Mouse (Mus musculus) spleen, adult 2 months (tissue): ENCODE measurements around the gene Rbm18. TPM values are rescaled to one million over a fixed set of nuclear protein-coding genes. Genes with fewer than 3 reads are reported as not detected.
"Not testable (repeated sequence)": the region's sequence is repeated elsewhere in the genome, so short reads cannot be mapped to it uniquely, and the experiment has no call there.

Source experiments
- DNase-seq, 2 experiments: peaks; one replicate each; pipeline versions ENCODE4 v3.0.0 to v3.0.0-alpha.2; 2012 to 2021; ENCODE audit warnings: low spot score in 2 of 2, low read depth in 1 of 2
- H3K27ac ChIP-seq: fragments of 200-500 bp; 2 replicates; pipeline ENCODE4 v1.5.1; 2012; ENCODE audit warnings: low read length, inconsistent platforms; ENCODE audit not compliant: insufficient read depth
- H3K27me3 ChIP-seq: fragments of 200-500 bp; 2 replicates; pipeline ENCODE4 v1.6.1; 2012; ENCODE audit warnings: mild to moderate bottlenecking, moderate library complexity, low read length, inconsistent platforms; ENCODE audit not compliant: control insufficient read depth, insufficient read depth
- H3K36me3 ChIP-seq: fragments of 200-500 bp; 2 replicates; pipeline ENCODE4 v1.6.1; 2012; ENCODE audit warnings: mild to moderate bottlenecking, low read length, inconsistent platforms; ENCODE audit not compliant: control insufficient read depth, insufficient read depth
- H3K4me1 ChIP-seq: fragments of 200-500 bp; 2 replicates; pipeline ENCODE4 v1.6.1; 2011; ENCODE audit warnings: inconsistent platforms; ENCODE audit not compliant: control insufficient read depth, insufficient read depth, insufficient read length
- H3K4me3 ChIP-seq: fragments of 200-500 bp; 2 replicates; pipeline ENCODE4 v1.5.1; 2011; ENCODE audit warnings: mild to moderate bottlenecking, inconsistent platforms; ENCODE audit not compliant: insufficient read depth, insufficient read length; ENCODE audit errors: extremely low read depth
- CTCF ChIP-seq: fragments of 200-500 bp; IDR thresholded peaks from 2 replicates; pipeline ENCODE4 v1.5.1; 2011; ENCODE audit warnings: mild to moderate bottlenecking, inconsistent platforms; ENCODE audit not compliant: insufficient read depth, insufficient read length, insufficient replicate concordance; ENCODE audit errors: extremely low read depth
- POLR2A ChIP-seq: fragments of 200-500 bp; IDR thresholded peaks from 2 replicates; pipeline ENCODE4 v1.6.1; 2011; ENCODE audit warnings: low read depth, low read length, inconsistent platforms
- WGBS: fragments of 180-500 bp; shearing (Covaris S2); methylation state at CpG from one replicate; pipeline ENCODE4 v1.1.7; 2018; 5-methylcytosine and 5-hydroxymethylcytosine counted together
- polyA plus RNA-seq: library from polyadenylated mRNA; depleted of rRNA; stranded (reverse); fragments of >200 nt; gene quantifications from 2 replicates; pipeline ENCODE4 v1.2.3, GENCODE M21; 2012; rRNA removed

Rbm18 gene
- polyA plus RNA-seq, result 5.5 and 6.1 TPM in 2 replicates

DNA sequence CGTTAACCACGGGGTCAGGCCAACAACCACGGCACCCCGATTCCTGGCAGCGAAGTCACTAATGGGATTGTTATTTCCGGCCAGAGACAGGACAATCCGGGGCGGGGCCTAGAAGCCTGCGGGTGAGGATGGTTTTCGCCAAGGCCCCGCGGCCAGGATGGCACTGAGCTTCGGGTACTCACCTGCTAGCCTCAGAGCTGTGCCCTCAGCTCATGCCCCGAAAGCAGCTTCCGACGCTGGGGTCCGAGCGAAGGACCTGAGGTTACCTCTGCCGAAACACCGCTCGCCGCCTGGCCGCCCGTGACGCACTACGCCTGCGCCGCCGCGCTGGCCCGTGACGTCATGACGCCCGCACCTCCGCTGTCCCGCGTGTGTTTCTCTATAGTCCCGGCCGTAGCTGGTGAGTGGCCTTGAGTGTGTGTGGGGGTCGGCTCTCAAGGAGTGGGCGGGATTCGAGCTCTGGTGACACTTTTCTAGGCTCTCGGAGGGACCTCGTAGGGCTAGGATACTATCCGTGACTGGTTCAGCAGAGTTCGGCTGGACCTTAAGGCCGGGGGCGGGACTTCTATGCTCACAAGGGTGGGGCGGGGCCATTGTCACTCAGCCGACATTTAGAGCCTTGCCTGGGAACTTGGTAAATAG is at the start of gene Rbm18, which contains the start of gene Mrrf:
Gene Rbm18, minus strand, starts transcription at position 474 of the 642 bp plus-strand sequence.
Gene Mrrf, plus strand, starts transcription at position 90 of the 642 bp plus-strand sequence.
- Histone ChIP-seq H3K4me3 (peak within 1 kb of the TSS; percentile 77), H3K27ac (peak within 1 kb of the TSS; percentile 92), H3K36me3 (peaks cover 9% of the 10 kb centered on the region), H3K27me3 (no peaks in the 10 kb centered on the region), H3K4me1 (no peaks in the 10 kb centered on the region; the same call in 1 of the 2 replicates)
- TF ChIP-seq POLR2A (peak; percentile 38; the same call in 1 of the 2 replicates), CTCF (no peak)
- DNase-seq, result peak; percentile 79 to 85
- WGBS, result under 1% methylated on average over 50 of the region's 50 CpGs

DNA sequence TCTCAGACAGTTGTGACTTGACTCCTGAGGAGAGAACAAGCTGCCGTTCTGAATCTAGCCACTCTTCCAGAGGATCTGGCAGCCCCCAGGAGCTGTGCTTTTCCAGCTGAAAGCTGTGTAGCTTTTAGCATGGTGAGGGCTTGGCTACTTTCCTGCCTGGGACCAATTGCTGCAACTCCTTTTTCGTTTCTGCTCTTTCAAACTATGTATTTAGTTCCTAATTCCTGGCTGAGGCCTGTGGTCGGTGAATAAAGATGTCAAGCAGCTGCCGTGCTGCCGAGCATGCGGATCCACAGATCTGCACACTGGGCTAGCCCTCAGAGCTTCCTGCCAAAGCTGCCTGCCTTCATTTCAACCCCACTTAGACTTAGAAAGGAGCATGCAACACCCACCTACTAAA is 48.3 kb upstream of the Rbm18 start:
- Histone ChIP-seq H3K4me3 (no peak overlapping the region), H3K4me1 (no peaks in the 10 kb centered on the region), H3K36me3 (no peaks in the 10 kb centered on the region), H3K27ac (no peak overlapping the region), H3K27me3 (no peaks in the 10 kb centered on the region)
- TF ChIP-seq POLR2A, result no peak
- no peak for TF ChIP-seq CTCF
- no peak for DNase-seq
- WGBS, result 63% methylated on average over 6 of the region's 6 CpGs

DNA sequence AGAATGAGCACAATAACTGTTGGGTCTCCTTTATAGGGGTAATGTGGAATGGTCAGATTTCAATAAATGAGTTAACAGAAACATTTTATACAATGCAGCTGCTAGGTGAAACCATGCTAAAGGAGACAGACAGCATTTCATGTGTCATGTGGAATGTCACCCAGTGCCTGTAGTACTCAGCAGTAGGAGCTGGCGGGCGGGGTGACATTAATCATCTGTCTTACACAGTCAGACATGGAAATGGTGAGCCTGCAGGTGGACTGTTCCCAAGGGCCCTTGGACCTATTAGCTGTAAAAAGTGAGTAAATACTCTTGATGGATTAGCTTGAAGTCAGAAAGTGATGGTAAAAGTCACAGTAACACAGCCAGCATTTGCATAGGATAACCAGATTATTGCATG is 47.6 kb upstream of the Rbm18 start:
- DNase-seq, result no peak
- no peaks in the 10 kb centered on the region for H3K36me3 ChIP-seq
- no peaks in the 10 kb centered on the region for H3K27me3 ChIP-seq
- no peak overlapping the region for H3K4me3 ChIP-seq
- H3K27ac ChIP-seq, result no peak overlapping the region
- H3K4me1 ChIP-seq, result no peaks in the 10 kb centered on the region
- WGBS, result 100% methylated on average over 2 of the region's 2 CpGs
- TF ChIP-seq CTCF (no peak), POLR2A (no peak)

DNA sequence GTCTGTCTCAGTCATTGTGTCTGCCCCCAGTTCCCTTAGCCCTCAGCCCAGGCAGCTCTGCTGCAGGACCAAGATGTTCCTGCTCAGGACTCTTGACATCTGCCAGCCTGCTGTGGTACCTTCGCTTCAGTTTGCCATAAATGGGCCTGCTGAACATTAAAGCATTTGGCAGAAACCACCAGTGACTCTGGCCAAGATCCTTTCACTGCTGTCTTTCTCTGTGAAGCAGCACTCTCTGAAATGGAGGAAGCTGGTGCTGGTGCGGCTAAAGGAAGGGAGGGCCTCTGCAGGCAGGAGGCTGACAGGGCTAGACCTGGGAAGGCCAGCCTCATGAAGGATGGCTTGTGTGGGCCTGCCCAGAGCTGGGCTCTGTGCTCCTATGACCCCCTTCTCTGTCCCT is 46.7 kb upstream of the Rbm18 start:
- no peaks in the 10 kb centered on the region for H3K4me1 ChIP-seq

DNA sequence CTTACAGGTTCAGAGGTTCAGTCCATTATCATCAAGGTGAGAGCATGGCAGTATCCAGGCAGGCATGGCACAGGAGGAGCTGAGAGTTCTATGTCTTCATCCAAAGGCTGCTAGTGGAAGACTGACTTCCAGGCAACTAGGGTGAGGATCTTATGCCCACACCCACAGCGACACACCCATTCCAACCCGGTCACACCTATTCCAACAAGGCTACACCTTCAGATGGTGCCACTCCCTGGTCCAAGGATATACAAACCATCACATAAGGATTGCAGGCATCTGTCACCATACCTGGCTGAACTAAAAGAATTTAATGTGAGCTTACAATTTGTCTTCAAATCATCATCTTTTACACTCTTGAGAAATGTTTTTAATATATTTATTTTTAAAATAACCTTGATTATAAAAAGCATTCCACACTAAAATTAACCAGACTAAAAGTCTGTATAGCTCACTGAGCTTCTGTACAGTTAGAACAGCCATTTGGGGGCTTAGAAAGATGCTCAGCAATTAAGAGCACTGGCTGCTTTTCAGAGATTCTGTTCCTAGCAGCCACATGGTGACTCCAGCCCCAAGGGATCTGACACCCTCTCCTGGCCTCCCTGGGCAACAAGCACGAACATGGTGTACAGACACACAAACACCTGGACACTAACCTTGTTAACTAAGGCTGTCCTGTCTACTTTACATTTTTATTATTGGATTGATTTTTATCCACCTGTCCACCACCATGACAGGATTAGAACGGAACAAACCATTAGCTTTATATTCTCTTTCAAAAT is 45.2 kb upstream of the Rbm18 start:
- not testable (repeated sequence) for H3K4me3 ChIP-seq, H3K36me3 ChIP-seq, DNase-seq, H3K27ac ChIP-seq, H3K4me1 ChIP-seq, H3K27me3 ChIP-seq
- 91% methylated on average over 4 of the region's 4 CpGs for WGBS

More for the DNA sequence above, 46.7 kb upstream of the Rbm18 start:
- 79% methylated on average over 2 of the region's 2 CpGs for WGBS
- Histone ChIP-seq H3K4me3 (no peak overlapping the region), H3K36me3 (no peaks in the 10 kb centered on the region; the same call in 1 of the 2 replicates), H3K27me3 (no peaks in the 10 kb centered on the region), H3K27ac (no peak overlapping the region)
- TF ChIP-seq POLR2A, result no peak
- TF ChIP-seq CTCF, result no peak
- DNase-seq, result no peak

DNA sequence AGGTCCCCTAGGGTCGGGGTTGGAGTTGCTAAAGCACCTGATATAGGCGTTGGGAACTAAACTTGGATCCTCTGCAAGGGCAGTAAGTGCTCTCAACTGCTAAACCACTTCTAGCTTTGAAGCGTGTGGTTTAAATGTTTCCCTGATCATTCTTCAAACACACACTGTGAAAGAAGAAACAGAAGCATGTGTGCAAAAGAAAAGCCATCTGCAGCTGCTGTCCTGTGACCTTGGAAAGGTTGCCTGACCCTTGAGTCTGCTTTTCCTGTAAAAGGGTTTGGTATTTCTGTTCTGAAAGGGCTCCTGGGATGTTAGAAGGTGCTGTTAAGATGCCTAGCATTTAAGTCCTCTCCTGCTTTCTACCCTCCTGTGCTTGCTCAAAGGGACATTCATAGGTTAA is 42.9 kb upstream of the Rbm18 start:
- peaks cover 6% of the 10 kb centered on the region for H3K36me3 ChIP-seq
- H3K4me1 ChIP-seq, result no peaks in the 10 kb centered on the region
- TF ChIP-seq CTCF (no peak), POLR2A (no peak)
- 73% methylated on average over 3 of the region's 3 CpGs for WGBS
- no peak overlapping the region for H3K27ac ChIP-seq
- no peaks in the 10 kb centered on the region for H3K27me3 ChIP-seq
- DNase-seq, result no peak
- H3K4me3 ChIP-seq, result no peak overlapping the region

DNA sequence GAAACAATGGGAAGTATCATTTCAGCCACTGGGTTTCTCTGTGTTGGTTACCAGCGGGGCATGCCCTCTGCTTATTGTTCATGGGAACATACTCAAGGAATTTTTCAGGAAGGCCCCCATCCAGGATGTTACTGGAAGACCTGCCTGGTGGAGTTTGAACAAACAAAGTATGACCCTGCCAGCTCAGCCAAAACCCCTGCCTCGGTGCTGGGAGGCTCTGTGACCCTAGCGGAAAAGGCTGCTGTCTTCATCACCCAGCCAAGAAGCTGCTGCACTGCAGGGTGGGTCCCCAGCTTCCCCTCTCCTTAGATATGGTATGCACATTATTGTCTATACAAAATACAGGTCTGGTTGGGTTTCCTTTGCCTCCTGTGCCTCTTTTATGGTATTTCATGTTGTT is 36.0 kb upstream of the Rbm18 start:
- Histone ChIP-seq H3K36me3 (peaks cover 4% of the 10 kb centered on the region), H3K27ac (no peak overlapping the region), H3K4me3 (no peak overlapping the region), H3K27me3 (no peaks in the 10 kb centered on the region), H3K4me1 (no peaks in the 10 kb centered on the region)
- 93% methylated on average over 3 of the region's 3 CpGs for WGBS
- TF ChIP-seq CTCF (no peak), POLR2A (no peak)
- DNase-seq, result no peak
